Mouse (Mus musculus) kidney, postnatal 0 days (tissue): ENCODE measurements around the gene Olfr1009. TPM values are rescaled to one million over a fixed set of nuclear protein-coding genes. Genes with fewer than 3 reads are reported as not detected.

Source experiments
- ATAC-seq: fragments of 200-750 bp; cut with Nextera tagmentation; replicated peaks from 2 replicates; pipeline ENCODE4 v1.8.0; 2017; ENCODE audit warnings: low read depth, moderate number of reproducible peaks, moderate TSS enrichment, moderate library complexity; ENCODE audit not compliant: low FRiP score
- DNase-seq: peaks from one replicate; pipeline ENCODE4 v3.0.0-alpha.2; 2016; ENCODE audit warnings: low spot score
- H3K27ac ChIP-seq: fragments of 300-500 bp; sonication (generic); 2 replicates; pipeline ENCODE4 v1.5.1; 2014; ENCODE audit warnings: mild to moderate bottlenecking
- H3K27me3 ChIP-seq: fragments of 300-500 bp; sonication (generic); 2 replicates; pipeline ENCODE4 v1.6.1; 2014; ENCODE audit warnings: low read length, mixed read lengths; ENCODE audit not compliant: insufficient read depth
- H3K36me3 ChIP-seq: fragments of 300-500 bp; sonication (generic); 2 replicates; pipeline ENCODE4 v1.6.1; 2014; ENCODE audit warnings: low read length, mixed read lengths; ENCODE audit not compliant: insufficient read depth
- H3K4me1 ChIP-seq: fragments of 300-500 bp; sonication (generic); replicated peaks from 2 replicates; pipeline ENCODE4 v1.6.1; 2014; ENCODE audit warnings: antibody characterized with exemption, low read length, mixed read lengths; ENCODE audit not compliant: insufficient read depth
- H3K4me2 ChIP-seq: fragments of 300-500 bp; sonication (generic); 2 replicates; pipeline ENCODE4 v1.6.1; 2014; ENCODE audit warnings: mild to moderate bottlenecking, low read length, moderate library complexity, mixed read lengths
- H3K4me3 ChIP-seq: fragments of 300-500 bp; sonication (generic); replicated peaks from 2 replicates; pipeline ENCODE4 v1.5.1; 2014; ENCODE audit warnings: low read depth, low read length
- H3K9ac ChIP-seq: fragments of 300-500 bp; sonication (generic); 2 replicates; pipeline ENCODE4 v1.6.1; 2014; ENCODE audit warnings: low read depth, low read length
- H3K9me3 ChIP-seq: fragments of 300-500 bp; sonication (generic); replicated peaks from 2 replicates; pipeline ENCODE4 v1.6.1; 2016; ENCODE audit warnings: low read length, inconsistent platforms, mixed read lengths
- CTCF ChIP-seq: IDR thresholded peaks from 2 replicates; pipeline ENCODE4 v1.5.1; 2016; ENCODE audit warnings: antibody characterized with exemption, low read depth, mild to moderate bottlenecking, moderate library complexity
- WGBS: fragments of 180-500 bp; shearing (Covaris S2); extraction: QIAGEN DNeasy Blood & Tissue Kit; methylation state at CpG from one replicate; pipeline ENCODE4 v1.1.7; 2014; 5-methylcytosine and 5-hydroxymethylcytosine counted together
- polyA plus RNA-seq: library from polyadenylated mRNA; unstranded; fragments of >200 nt; fragmentation: Nextera tagmentation; extraction: Ambion mirVana; gene quantifications from 2 replicates; pipeline ENCODE4 v1.2.1, GENCODE M21; 2015

The Olfr1009 gene
- polyA plus RNA-seq, 1 experiment from 2014 or later: not detected

DNA sequence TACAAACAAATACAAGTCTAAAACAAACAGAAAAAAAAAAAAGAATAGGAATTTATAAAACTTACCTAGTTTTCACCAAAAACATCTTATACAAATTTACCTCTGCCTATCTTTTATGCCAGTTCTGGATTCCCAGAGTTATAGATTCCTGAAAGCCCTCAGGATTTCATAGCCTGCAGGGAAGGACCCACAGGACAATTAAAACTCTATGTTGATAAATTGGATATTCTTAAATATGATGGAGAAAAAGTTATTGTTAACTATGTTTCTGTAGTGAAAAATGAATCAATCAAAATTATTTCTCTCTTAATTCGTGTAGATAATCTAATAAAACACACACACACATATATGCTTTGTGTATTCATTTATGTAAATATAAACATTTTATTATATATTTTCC lies 47.4 kb downstream of the Olfr1009 start, which contains the start of gene Olfr1012:
TSS of gene Olfr1012 (minus strand) at position 101 of the 400 bp plus-strand sequence.
- WGBS: 66% methylated on average over 1 of the region's 1 CpGs
- H3K27me3 ChIP-seq: no peaks in the 10 kb centered on the region
- no peak within 1 kb of the TSS for H3K4me2 ChIP-seq
- H3K9ac ChIP-seq: no peak within 1 kb of the TSS
- no peaks in the 10 kb centered on the region for H3K9me3 ChIP-seq
- TF ChIP-seq CTCF: no peak
- no peak for ATAC-seq
- no peak for DNase-seq
- H3K4me1 ChIP-seq: no peaks in the 10 kb centered on the region
- H3K27ac ChIP-seq: no peak within 1 kb of the TSS
- no peak within 1 kb of the TSS for H3K4me3 ChIP-seq
- H3K36me3 ChIP-seq: no peaks in the 10 kb centered on the region

DNA sequence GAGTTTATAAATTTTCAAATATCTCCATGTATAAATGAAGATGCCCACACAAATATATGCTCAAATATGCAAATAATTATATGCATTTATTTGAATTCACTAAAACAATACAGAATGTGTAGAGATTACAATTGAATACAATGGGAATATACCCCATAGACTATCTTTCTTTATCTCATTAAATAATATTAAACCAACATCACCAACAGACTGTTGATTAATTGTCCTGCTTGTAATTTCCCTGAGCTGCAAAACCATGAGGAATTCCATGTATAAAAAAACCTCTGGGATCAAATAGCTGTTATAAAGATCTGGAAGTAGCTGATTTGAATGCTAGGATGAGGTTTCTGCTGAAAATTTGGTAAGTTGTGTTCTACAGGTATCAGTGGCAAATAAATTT lies 51.6 kb downstream of the Olfr1009 start, which contains the start of gene Olfr1013:
TSS of gene Olfr1013 (plus strand) at position 301 of the 400 bp plus-strand sequence.
- DNase-seq: no peak
- no peak for ATAC-seq
- TF ChIP-seq CTCF: no peak
- Histone ChIP-seq H3K4me1 (no peaks in the 10 kb centered on the region), H3K4me2 (no peak within 1 kb of the TSS), H3K36me3 (no peaks in the 10 kb centered on the region), H3K9ac (no peak within 1 kb of the TSS), H3K4me3 (no peak within 1 kb of the TSS), H3K9me3 (no peaks in the 10 kb centered on the region), H3K27me3 (no peaks in the 10 kb centered on the region), H3K27ac (no peak within 1 kb of the TSS)

DNA sequence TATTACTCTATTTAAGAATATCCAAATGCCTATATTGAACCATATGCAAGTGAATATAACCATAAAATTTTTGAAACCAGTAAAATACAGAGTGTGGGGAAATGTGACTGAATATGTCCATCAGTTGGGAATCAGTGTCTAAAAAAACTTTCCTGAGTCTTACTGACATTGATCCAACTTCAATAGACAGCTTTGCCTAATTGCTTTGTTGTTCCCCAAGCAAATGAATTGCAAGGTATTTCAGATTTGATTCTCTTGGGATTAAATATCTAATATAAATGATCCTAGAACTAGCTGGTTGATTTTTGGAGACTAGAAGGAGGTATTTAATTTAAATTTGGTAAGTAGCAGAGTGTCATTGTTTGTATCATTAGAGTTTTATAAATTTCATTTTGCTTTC lies 57.2 kb downstream of the Olfr1009 start, which contains the start of gene Olfr1014:
TSS of gene Olfr1014 (plus strand) at position 301 of the 400 bp plus-strand sequence.
- ATAC-seq (no peak), DNase-seq (no peak)
- Histone ChIP-seq H3K9me3 (no peaks in the 10 kb centered on the region), H3K27me3 (no peaks in the 10 kb centered on the region), H3K4me2 (no peak within 1 kb of the TSS), H3K36me3 (no peaks in the 10 kb centered on the region), H3K9ac (no peak within 1 kb of the TSS), H3K27ac (no peak within 1 kb of the TSS), H3K4me3 (no peak within 1 kb of the TSS), H3K4me1 (no peaks in the 10 kb centered on the region)
- TF ChIP-seq CTCF: no peak

Other genes starting within 250 kb of the Olfr1009 start
- gene 4833423E24Rik, start 196.4 kb upstream of the Olfr1009 start, polyA plus RNA-seq: not detected in 2 replicates
- gene Olfr996, start 136.2 kb upstream of the Olfr1009 start, polyA plus RNA-seq: not detected in 2 replicates
- not detected in 2 replicates for gene Olfr998, start 126.5 kb upstream of the Olfr1009 start, polyA plus RNA-seq
- gene Olfr1000, start 103.5 kb upstream of the Olfr1009 start, polyA plus RNA-seq: not detected in 2 replicates
- not detected in 2 replicates for gene Olfr1002, start 64.7 kb upstream of the Olfr1009 start, polyA plus RNA-seq
- not detected in 2 replicates for gene Olfr154, start 51.0 kb upstream of the Olfr1009 start, polyA plus RNA-seq
- not detected in 2 replicates for gene Olfr1006, start 36.7 kb upstream of the Olfr1009 start, polyA plus RNA-seq
- not detected in 2 replicates for gene Olfr1008, start 26.0 kb upstream of the Olfr1009 start, polyA plus RNA-seq
- not detected in 2 replicates for gene Olfr1012, start 47.3 kb downstream of the Olfr1009 start, polyA plus RNA-seq
- gene Olfr1013, start 51.7 kb downstream of the Olfr1009 start, polyA plus RNA-seq: not detected in 2 replicates
- not detected in 2 replicates for gene Olfr1014, start 57.3 kb downstream of the Olfr1009 start, polyA plus RNA-seq
- not detected in 2 replicates for gene Olfr1015, start 66.6 kb downstream of the Olfr1009 start, polyA plus RNA-seq
- not detected in 2 replicates for gene Olfr1016, start 87.1 kb downstream of the Olfr1009 start, polyA plus RNA-seq
- not detected in 2 replicates for gene Olfr1018, start 103.1 kb downstream of the Olfr1009 start, polyA plus RNA-seq
- not detected in 2 replicates for gene Olfr1019, start 130.1 kb downstream of the Olfr1009 start, polyA plus RNA-seq
- gene Olfr1020, start 131.6 kb downstream of the Olfr1009 start, polyA plus RNA-seq: not detected in 2 replicates
- gene Olfr1022, start 153.2 kb downstream of the Olfr1009 start, polyA plus RNA-seq: not detected in 2 replicates
- not detected in 2 replicates for gene Olfr1023, start 170.2 kb downstream of the Olfr1009 start, polyA plus RNA-seq
- not detected in 2 replicates for gene Olfr1024, start 189.6 kb downstream of the Olfr1009 start, polyA plus RNA-seq
- not detected in 2 replicates for gene Olfr1025-ps1, start 199.8 kb downstream of the Olfr1009 start, polyA plus RNA-seq
- gene Olfr1026, start 206.1 kb downstream of the Olfr1009 start, polyA plus RNA-seq: not detected in 2 replicates
- gene Olfr1028, start 235.0 kb downstream of the Olfr1009 start, polyA plus RNA-seq: not detected in 2 replicates